Mouse (Mus musculus): ENCODE measurements around the gene Wdr62. TPM values are rescaled to one million over a fixed set of nuclear protein-coding genes. Genes with fewer than 3 reads are reported as not detected.

Wdr62 gene
- polyA plus RNA-seq, 1 experiment from 2014 or later: 7.7 TPM

DNA sequence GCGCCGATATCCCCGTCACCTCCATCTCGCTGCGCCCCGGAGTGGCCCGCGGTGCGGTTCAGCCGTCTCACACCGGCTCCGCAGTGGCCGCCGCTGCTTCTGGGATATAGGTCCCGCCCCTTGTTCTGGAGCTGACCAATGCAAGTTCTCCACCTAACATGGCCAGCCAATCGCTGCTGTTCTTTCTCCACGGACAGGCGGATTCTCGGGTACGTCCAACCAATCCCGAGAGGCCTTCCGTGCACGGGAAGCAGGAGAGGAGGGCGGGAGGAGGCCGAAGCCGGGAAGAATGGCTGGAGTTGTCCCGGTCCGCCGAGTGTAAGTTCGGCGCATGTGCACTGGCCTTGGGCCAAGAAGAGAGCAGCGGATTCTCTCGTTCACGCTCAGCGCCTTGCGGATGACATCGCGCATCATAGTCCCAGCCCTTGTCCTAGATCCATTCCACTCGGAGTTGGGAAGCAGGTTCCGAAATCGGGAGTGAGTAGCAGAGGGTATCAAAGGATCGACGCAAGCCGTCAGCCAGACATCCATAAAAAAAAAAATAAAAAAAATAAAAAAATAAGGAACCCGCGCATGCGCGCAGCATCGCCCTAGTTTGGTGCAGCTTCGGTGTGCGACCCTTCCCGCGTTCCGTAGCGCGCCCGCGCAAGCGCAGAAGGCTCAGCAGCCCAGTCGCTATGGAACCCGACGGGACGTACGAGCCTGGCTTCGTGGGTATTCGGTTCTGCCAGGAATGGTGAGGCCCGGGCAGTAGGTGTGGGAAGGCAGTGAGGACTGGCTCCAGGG is 48.4 kb downstream of the Wdr62 start, which contains the start of the genes Polr2i and Tbcb:
TSS of gene Polr2i (plus strand) at position 280 of the 786 bp plus-strand sequence.
TSS of gene Tbcb (minus strand) at position 604 of the 786 bp plus-strand sequence.
- ATAC-seq (replicated peaks; ENCODE audit: insufficient number of reproducible peaks, low FRiP score, low TSS enrichment): peak; percentile 92

DNA sequence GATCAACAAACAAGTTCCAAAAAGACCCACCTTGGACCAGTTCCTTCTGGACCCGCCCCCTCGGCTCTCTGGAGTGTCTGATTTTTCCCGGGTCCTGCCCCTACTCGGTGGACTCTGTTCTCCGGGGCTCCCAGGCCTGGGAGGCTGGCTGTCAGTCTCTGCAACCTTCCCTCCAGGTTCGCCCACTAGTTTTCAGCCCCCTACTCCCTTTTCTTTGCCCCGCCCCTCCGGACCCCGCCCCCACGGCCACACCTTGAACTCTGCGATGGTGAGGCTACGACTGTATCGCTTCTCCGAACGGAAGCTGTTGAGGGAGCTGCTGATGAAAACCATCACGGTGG is 48.9 kb downstream of the Wdr62 start:
- peak overlapping the region; percentile 85 for H3K4me3 ChIP-seq (ENCODE audit: low read depth, low read length)
- H3K27me3 ChIP-seq (ENCODE audit: control insufficient read depth, insufficient read depth, low read length): no peaks in the 10 kb centered on the region
- H3K4me1 ChIP-seq (ENCODE audit: control insufficient read depth, insufficient read depth, low read length): peaks cover 6% of the 10 kb centered on the region; the same call in 1 of the 2 replicates
- peak overlapping the region; percentile 86 for H3K27ac ChIP-seq (ENCODE audit: low read depth, low read length)
- no peaks in the 10 kb centered on the region for H3K9me3 ChIP-seq (replicated peaks; ENCODE audit: control insufficient read depth, low read length)
- peak overlapping the region; percentile 80 for H3K4me2 ChIP-seq
- peak; percentile 18; the same call in 1 of the 2 replicates for ATAC-seq (replicated peaks; ENCODE audit: insufficient number of reproducible peaks, low FRiP score, low TSS enrichment)
- peaks cover 7% of the 10 kb centered on the region for H3K36me3 ChIP-seq (ENCODE audit: control insufficient read depth, insufficient read depth, low read length)
- peak overlapping the region; percentile 75 for H3K9ac ChIP-seq (ENCODE audit: low read depth, low read length)
- WGBS (ENCODE audit: insufficient replicate concordance): under 1% methylated on average over 16 of the region's 16 CpGs

More for the DNA sequence above, 48.4 kb downstream of the Wdr62 start, which contains the start of the genes Polr2i and Tbcb:
- Histone ChIP-seq H3K4me3 (ENCODE audit: low read depth, low read length) (peak within 1 kb of the TSS; percentile 85), H3K27ac (ENCODE audit: low read depth, low read length) (peak within 1 kb of the TSS; percentile 86), H3K27me3 (ENCODE audit: control insufficient read depth, insufficient read depth, low read length) (no peaks in the 10 kb centered on the region), H3K4me2 (peak within 1 kb of the TSS; percentile 80), H3K36me3 (ENCODE audit: control insufficient read depth, insufficient read depth, low read length) (peaks cover 4% of the 10 kb centered on the region; the same call in 1 of the 2 replicates), H3K9me3 (replicated peaks; ENCODE audit: control insufficient read depth, low read length) (no peaks in the 10 kb centered on the region), H3K4me1 (ENCODE audit: control insufficient read depth, insufficient read depth, low read length) (peaks cover 6% of the 10 kb centered on the region; the same call in 1 of the 2 replicates), H3K9ac (ENCODE audit: low read depth, low read length) (peak within 1 kb of the TSS; percentile 86)
- whole genome bisulfite sequencing (ENCODE audit: insufficient replicate concordance): under 1% methylated on average over 67 of the region's 67 CpGs

DNA sequence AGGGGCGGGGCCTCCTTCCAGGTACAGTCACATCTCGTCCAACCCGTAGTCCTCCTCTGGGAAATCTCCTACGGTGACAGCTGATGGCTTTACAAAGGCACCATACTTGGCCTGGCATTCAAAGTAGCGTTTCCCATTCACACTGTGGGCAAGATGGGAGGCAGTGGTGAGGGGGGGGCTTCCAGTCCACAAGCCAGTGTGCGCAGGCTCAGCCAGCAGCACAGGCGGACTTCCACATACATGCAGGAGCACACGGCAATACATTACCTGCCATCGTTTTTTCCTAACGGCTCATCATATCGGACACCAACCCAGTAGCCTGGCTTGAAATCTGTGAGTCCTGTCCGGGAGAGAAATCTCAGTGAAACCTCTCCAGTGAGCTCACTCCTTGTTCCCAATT is 56.0 kb downstream of the Wdr62 start:
- Histone ChIP-seq H3K4me1 (ENCODE audit: control insufficient read depth, insufficient read depth, low read length) (peaks cover 5% of the 10 kb centered on the region; the same call in 1 of the 2 replicates), H3K9ac (ENCODE audit: low read depth, low read length) (no peak overlapping the region), H3K4me2 (no peak overlapping the region), H3K27me3 (ENCODE audit: control insufficient read depth, insufficient read depth, low read length) (no peaks in the 10 kb centered on the region), H3K4me3 (ENCODE audit: low read depth, low read length) (no peak overlapping the region), H3K27ac (ENCODE audit: low read depth, low read length) (no peak overlapping the region), H3K9me3 (replicated peaks; ENCODE audit: control insufficient read depth, low read length) (no peaks in the 10 kb centered on the region), H3K36me3 (ENCODE audit: control insufficient read depth, insufficient read depth, low read length) (peaks cover 30% of the 10 kb centered on the region)
- WGBS (ENCODE audit: insufficient replicate concordance): 88% methylated on average over 12 of the region's 12 CpGs
- no peak for ATAC-seq (replicated peaks; ENCODE audit: insufficient number of reproducible peaks, low FRiP score, low TSS enrichment)

DNA sequence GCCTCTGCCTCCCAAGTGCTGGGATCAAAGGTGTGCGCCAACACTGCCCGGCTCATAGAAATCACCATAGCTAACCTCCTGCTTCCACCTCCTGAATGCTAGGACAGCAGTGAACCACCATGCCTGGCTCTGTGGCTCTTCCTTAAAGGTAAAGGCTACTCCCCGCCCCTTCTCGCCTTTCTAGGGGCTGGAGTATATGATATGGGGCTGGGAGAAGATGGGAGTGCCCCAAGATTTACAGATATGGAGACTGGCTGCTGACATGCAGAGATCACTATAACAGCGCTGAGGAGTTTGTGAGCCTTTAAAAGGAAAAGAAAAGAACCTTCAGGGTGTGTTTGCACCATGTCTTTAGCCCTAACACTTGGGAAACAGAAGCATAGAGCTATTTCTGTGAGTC is 58.0 kb downstream of the Wdr62 start:
- WGBS (ENCODE audit: insufficient replicate concordance): 86% methylated on average over 5 of the region's 5 CpGs
- Histone ChIP-seq H3K36me3 (ENCODE audit: control insufficient read depth, insufficient read depth, low read length) (peaks cover 26% of the 10 kb centered on the region), H3K4me1 (ENCODE audit: control insufficient read depth, insufficient read depth, low read length) (peaks cover 5% of the 10 kb centered on the region; the same call in 1 of the 2 replicates), H3K4me2 (no peak overlapping the region), H3K9ac (ENCODE audit: low read depth, low read length) (no peak overlapping the region), H3K4me3 (ENCODE audit: low read depth, low read length) (no peak overlapping the region), H3K27ac (ENCODE audit: low read depth, low read length) (no peak overlapping the region), H3K9me3 (replicated peaks; ENCODE audit: control insufficient read depth, low read length) (no peaks in the 10 kb centered on the region), H3K27me3 (ENCODE audit: control insufficient read depth, insufficient read depth, low read length) (no peaks in the 10 kb centered on the region)
- no peak for ATAC-seq (replicated peaks; ENCODE audit: insufficient number of reproducible peaks, low FRiP score, low TSS enrichment)

GRCm38 (mm10) chr7:30221433-30221832 is 58.8 kb downstream of the Wdr62 start:
- peaks cover 25% of the 10 kb centered on the region for H3K36me3 ChIP-seq (ENCODE audit: control insufficient read depth, insufficient read depth, low read length)
- WGBS (ENCODE audit: insufficient replicate concordance): 78% methylated on average over 3 of the region's 3 CpGs
- H3K9me3 ChIP-seq (replicated peaks; ENCODE audit: control insufficient read depth, low read length): no peaks in the 10 kb centered on the region
- ATAC-seq (replicated peaks; ENCODE audit: insufficient number of reproducible peaks, low FRiP score, low TSS enrichment): no peak
- H3K27me3 ChIP-seq (ENCODE audit: control insufficient read depth, insufficient read depth, low read length): no peaks in the 10 kb centered on the region
- H3K4me2 ChIP-seq: no peak overlapping the region
- H3K9ac ChIP-seq (ENCODE audit: low read depth, low read length): no peak overlapping the region
- no peak overlapping the region for H3K27ac ChIP-seq (ENCODE audit: low read depth, low read length)
- peaks cover 5% of the 10 kb centered on the region; the same call in 1 of the 2 replicates for H3K4me1 ChIP-seq (ENCODE audit: control insufficient read depth, insufficient read depth, low read length)
- no peak overlapping the region for H3K4me3 ChIP-seq (ENCODE audit: low read depth, low read length)

- H3K4me1 ChIP-seq (ENCODE audit: control insufficient read depth, insufficient read depth, low read length): peaks cover 5% of the 10 kb centered on the region; the same call in 1 of the 2 replicates
- no peaks in the 10 kb centered on the region for H3K27me3 ChIP-seq (ENCODE audit: control insufficient read depth, insufficient read depth, low read length)
- peak overlapping the region; percentile 96 for H3K4me2 ChIP-seq
- ATAC-seq (replicated peaks; ENCODE audit: insufficient number of reproducible peaks, low FRiP score, low TSS enrichment): no peak
- H3K36me3 ChIP-seq (ENCODE audit: control insufficient read depth, insufficient read depth, low read length): peaks cover 15% of the 10 kb centered on the region
- 22% methylated on average over 11 of the region's 11 CpGs for WGBS (ENCODE audit: insufficient replicate concordance)
- H3K9me3 ChIP-seq (replicated peaks; ENCODE audit: control insufficient read depth, low read length): no peaks in the 10 kb centered on the region
- no peak overlapping the region for H3K27ac ChIP-seq (ENCODE audit: low read depth, low read length)
- peak overlapping the region; percentile 72 for H3K9ac ChIP-seq (ENCODE audit: low read depth, low read length)
- H3K4me3 ChIP-seq (ENCODE audit: low read depth, low read length): peak overlapping the region; percentile 52
Observed at GRCm38 (mm10) chr7:30220008-30220356, 60.2 kb downstream of the Wdr62 start.

DNA sequence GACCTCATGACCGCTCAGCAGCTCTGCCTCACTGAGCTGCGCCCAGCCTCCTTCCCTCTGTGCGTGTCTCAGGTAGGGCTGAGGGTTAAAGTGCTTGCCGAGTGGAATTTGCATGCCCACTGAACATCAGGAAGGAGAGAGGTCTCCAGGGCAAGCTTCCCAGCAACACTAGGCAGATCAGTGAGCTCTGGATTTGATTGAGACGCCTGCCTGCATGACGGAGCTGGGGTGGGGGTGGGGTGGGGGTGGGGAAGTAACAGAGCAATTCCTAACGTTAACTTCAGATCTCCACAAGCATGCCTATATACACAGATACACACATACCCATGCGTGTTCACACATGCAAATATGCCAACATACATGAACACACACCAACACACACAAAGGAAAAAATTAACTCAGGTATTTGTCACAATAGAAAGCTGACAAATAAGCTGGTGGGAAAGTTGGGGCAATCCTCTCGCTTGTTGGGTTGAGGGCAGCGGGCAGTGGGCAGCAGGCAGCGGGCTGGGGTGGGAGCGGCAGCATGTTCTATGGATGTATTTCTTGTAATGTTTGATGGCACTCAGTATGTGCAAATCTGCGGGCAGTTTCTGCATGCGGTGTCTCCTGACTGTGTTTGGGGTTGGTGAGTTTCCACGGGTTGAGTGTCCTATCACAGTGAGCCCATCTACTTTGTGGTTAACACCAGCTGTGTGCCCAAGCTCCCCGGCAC is 60.8 kb downstream of the Wdr62 start:
- Histone ChIP-seq H3K4me2 (peak overlapping the region; percentile 96), H3K9me3 (replicated peaks; ENCODE audit: control insufficient read depth, low read length) (no peaks in the 10 kb centered on the region), H3K27ac (ENCODE audit: low read depth, low read length) (peak overlapping the region; percentile 2; the same call in 1 of the 2 replicates), H3K36me3 (ENCODE audit: control insufficient read depth, insufficient read depth, low read length) (peaks cover 14% of the 10 kb centered on the region), H3K4me3 (ENCODE audit: low read depth, low read length) (peak overlapping the region; percentile 52), H3K27me3 (ENCODE audit: control insufficient read depth, insufficient read depth, low read length) (no peaks in the 10 kb centered on the region), H3K4me1 (ENCODE audit: control insufficient read depth, insufficient read depth, low read length) (peaks cover 5% of the 10 kb centered on the region; the same call in 1 of the 2 replicates), H3K9ac (ENCODE audit: low read depth, low read length) (peak overlapping the region; percentile 72)
- 6% methylated on average over 16 of the region's 16 CpGs for WGBS (ENCODE audit: insufficient replicate concordance)
- ATAC-seq (replicated peaks; ENCODE audit: insufficient number of reproducible peaks, low FRiP score, low TSS enrichment): peak; percentile 40; the same call in 1 of the 2 replicates

- no peak for ATAC-seq (replicated peaks; ENCODE audit: insufficient number of reproducible peaks, low FRiP score, low TSS enrichment)
- WGBS (ENCODE audit: insufficient replicate concordance): 64% methylated on average over 2 of the region's 2 CpGs
Observed at GRCm38 (mm10) chr7:30217277-30217676, 62.9 kb downstream of the Wdr62 start.

More at GRCm38 (mm10) chr7:30217277-30217676, 62.9 kb downstream of the Wdr62 start:
- H3K4me3 ChIP-seq (ENCODE audit: low read depth, low read length): no peak overlapping the region
- H3K4me2 ChIP-seq: no peak overlapping the region; the same call in 1 of the 2 replicates
- H3K4me1 ChIP-seq (ENCODE audit: control insufficient read depth, insufficient read depth, low read length): peaks cover 5% of the 10 kb centered on the region; the same call in 1 of the 2 replicates
- no peaks in the 10 kb centered on the region for H3K27me3 ChIP-seq (ENCODE audit: control insufficient read depth, insufficient read depth, low read length)
- no peaks in the 10 kb centered on the region for H3K9me3 ChIP-seq (replicated peaks; ENCODE audit: control insufficient read depth, low read length)
- no peak overlapping the region for H3K9ac ChIP-seq (ENCODE audit: low read depth, low read length)
- H3K36me3 ChIP-seq (ENCODE audit: control insufficient read depth, insufficient read depth, low read length): no peaks in the 10 kb centered on the region
- no peak overlapping the region for H3K27ac ChIP-seq (ENCODE audit: low read depth, low read length)

Data from heart, embryonic 11.5 days (tissue).